Mouse (Mus musculus): ENCODE results near the gene Dner. TPM values are rescaled to one million over a fixed set of nuclear protein-coding genes. Genes with fewer than 3 reads are reported as not detected.
"Not testable (repeated sequence)": the region's sequence is repeated elsewhere in the genome, so short reads cannot be mapped to it uniquely, and the experiment has no call there.

The Dner gene
- polyA plus RNA-seq, 1 experiment from 2014 or later, result 6.4 TPM

DNA sequence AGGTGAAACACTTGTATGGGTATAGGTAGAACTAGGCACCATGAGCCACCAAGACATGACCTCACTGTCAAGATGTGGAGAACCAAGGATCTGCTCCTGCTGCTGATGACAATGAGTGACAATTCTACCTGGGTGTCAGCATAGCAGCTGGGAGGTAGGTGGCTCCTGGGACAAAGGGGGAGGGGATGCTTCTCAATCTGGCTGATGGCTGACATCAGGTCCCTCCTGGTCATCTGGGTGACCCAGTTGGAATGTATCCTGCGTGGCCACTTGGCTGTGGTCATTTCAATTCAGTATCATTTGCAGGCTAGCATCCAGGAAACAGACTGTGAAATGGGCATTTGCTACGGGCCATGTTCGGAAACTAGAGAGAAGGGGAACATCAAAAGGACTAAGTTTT lies 315.1 kb downstream of the Dner start:
- Histone ChIP-seq H3K27me3 (no peaks in the 10 kb centered on the region), H3K4me1 (no peaks in the 10 kb centered on the region), H3K4me2 (replicated peaks) (no peak overlapping the region), H3K9me3 (no peaks in the 10 kb centered on the region), H3K27ac (no peak overlapping the region), H3K9ac (no peak overlapping the region), H3K4me3 (no peak overlapping the region), H3K36me3 (no peaks in the 10 kb centered on the region)
- 86% methylated on average over 3 of the region's 3 CpGs for WGBS
- ATAC-seq (ENCODE audit: low FRiP score, low read depth), result no peak

- Histone ChIP-seq H3K27me3 (no peaks in the 10 kb centered on the region), H3K4me2 (replicated peaks) (no peak overlapping the region), H3K27ac (no peak overlapping the region), H3K9me3 (no peaks in the 10 kb centered on the region), H3K9ac (no peak overlapping the region), H3K36me3 (no peaks in the 10 kb centered on the region), H3K4me1 (0 out of 2 replicates have a peak, but pooled peaks cover 7% of the 10 kb centered on the region), H3K4me3 (no peak overlapping the region)
- WGBS, result 78% methylated on average over 3 of the region's 3 CpGs
- no peak for ATAC-seq (ENCODE audit: low FRiP score, low read depth)
These were observed 328.3 kb downstream of the Dner start for GRCm38 (mm10) chr1:84367733-84368132.

DNA sequence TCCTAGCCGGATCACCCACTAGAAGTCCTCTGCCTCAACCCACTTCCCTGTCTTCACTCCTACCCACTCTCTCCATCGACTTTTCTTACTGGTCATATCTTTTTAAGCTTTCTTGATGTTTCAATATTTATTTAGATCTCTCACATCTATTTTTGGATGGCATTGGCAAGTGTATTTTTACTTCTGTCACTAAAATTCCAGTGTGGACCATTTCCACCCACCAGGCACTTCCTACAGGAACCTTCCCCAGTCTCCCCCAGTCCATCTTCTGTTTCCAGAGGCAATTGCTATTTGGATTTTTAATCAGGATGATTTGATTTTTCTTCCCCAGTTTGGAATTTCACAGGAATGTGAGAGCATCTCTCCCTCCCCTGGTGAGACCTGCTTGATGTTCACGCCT lies 329.5 kb downstream of the Dner start:
- Histone ChIP-seq H3K36me3 (no peaks in the 10 kb centered on the region), H3K9me3 (no peaks in the 10 kb centered on the region), H3K27me3 (no peaks in the 10 kb centered on the region), H3K4me3 (no peak overlapping the region), H3K9ac (no peak overlapping the region), H3K27ac (no peak overlapping the region), H3K4me2 (replicated peaks) (no peak overlapping the region), H3K4me1 (0 out of 2 replicates have a peak, but pooled peaks cover 7% of the 10 kb centered on the region)
- 61% methylated on average over 3 of the region's 3 CpGs for WGBS
- no peak for ATAC-seq (ENCODE audit: low FRiP score, low read depth)

GRCm38 (mm10) chr1:84363967-84364366 lies 332.1 kb downstream of the Dner start, which contains the start of gene Pid1:
TSS of gene Pid1 (minus strand) at chr1:84364180.
- H3K9ac ChIP-seq, result no peak within 1 kb of the TSS
- no peaks in the 10 kb centered on the region for H3K9me3 ChIP-seq
- H3K4me2 ChIP-seq (replicated peaks), result no peak within 1 kb of the TSS
- H3K4me3 ChIP-seq, result no peak within 1 kb of the TSS
- H3K36me3 ChIP-seq, result no peaks in the 10 kb centered on the region
- H3K27ac ChIP-seq, result no peak within 1 kb of the TSS
- 0 out of 2 replicates have a peak, but pooled peaks cover 7% of the 10 kb centered on the region for H3K4me1 ChIP-seq
- H3K27me3 ChIP-seq, result no peaks in the 10 kb centered on the region
- 86% methylated on average over 8 of the region's 8 CpGs for WGBS
- no peak for ATAC-seq (ENCODE audit: low FRiP score, low read depth)

DNA sequence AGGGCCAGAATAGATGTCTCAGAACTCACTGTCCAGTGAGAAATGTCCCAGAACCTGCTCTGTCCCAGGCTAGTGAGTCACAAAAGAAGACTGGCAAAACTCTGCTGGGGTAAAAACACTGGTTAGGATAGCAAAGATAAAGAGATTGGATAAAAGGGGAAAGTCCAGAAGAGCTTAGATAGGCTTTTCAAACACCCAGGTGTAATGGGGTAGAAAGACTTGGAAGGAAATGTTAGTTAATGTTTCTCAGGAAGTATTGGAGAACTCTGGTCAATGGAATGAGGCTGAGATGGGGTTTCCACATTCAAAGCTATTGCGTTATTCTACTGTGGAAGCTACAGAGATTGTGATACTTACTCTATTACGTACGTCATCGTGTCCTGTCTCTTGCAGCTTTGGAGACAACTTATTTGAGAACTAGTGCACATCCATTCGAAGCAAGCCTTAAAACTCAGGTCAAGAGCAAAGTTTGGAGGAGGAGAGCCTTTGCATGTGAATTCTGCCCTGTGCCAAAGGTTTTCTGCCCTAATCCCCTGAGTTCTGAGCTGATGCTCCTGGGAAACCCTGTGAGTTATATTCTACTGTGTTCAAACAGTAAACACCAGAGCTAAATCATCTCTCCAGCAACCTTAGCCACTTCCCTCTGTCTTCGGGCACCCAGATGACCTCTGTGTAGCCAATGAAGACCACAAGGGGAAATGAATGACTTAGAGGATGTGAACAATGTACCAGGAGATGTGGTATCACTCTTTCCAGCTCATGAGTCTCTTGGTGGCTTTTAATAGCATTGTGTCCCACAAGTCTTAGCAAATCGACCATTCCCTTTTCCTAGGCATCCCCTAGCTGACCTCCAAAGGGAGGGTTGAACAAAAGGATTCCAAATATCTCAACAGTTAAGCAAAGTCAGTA lies 333.1 kb downstream of the Dner start:
- Histone ChIP-seq H3K9ac (no peak overlapping the region), H3K27ac (no peak overlapping the region), H3K4me2 (replicated peaks) (no peak overlapping the region), H3K4me1 (0 out of 2 replicates have a peak, but pooled peaks cover 7% of the 10 kb centered on the region), H3K4me3 (no peak overlapping the region), H3K9me3 (no peaks in the 10 kb centered on the region), H3K27me3 (no peaks in the 10 kb centered on the region), H3K36me3 (no peaks in the 10 kb centered on the region)
- 86% methylated on average over 7 of the region's 7 CpGs for WGBS
- no peak for ATAC-seq (ENCODE audit: low FRiP score, low read depth)

DNA sequence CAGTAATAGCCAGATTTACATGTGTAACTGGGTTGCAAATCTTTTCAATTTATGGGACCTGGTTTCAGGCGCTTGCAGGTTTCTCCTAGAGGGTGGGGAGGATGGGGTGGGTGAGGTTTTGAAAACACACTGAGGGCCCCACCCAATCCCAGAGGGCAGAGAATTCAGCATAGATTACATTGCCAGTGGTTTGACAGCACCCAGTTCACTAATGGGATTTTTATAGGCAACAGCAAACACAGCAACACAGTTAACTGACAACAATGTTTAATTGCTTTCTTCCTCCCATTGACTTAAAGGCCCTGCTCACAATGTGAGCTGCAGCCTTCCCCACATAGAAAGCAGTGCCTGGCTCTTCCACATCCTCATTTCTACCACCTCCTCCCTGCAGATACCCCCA lies 333.8 kb downstream of the Dner start:
- no peaks in the 10 kb centered on the region for H3K9me3 ChIP-seq
- no peaks in the 10 kb centered on the region for H3K27me3 ChIP-seq
- H3K9ac ChIP-seq, result no peak overlapping the region
- no peaks in the 10 kb centered on the region for H3K36me3 ChIP-seq
- H3K27ac ChIP-seq, result no peak overlapping the region
- WGBS, result 45% methylated on average over 1 of the region's 1 CpGs
- H3K4me2 ChIP-seq (replicated peaks), result no peak overlapping the region
- ATAC-seq (ENCODE audit: low FRiP score, low read depth), result no peak
- H3K4me1 ChIP-seq, result 0 out of 2 replicates have a peak, but pooled peaks cover 7% of the 10 kb centered on the region
- H3K4me3 ChIP-seq, result no peak overlapping the region

- Histone ChIP-seq H3K4me3 (no peak overlapping the region), H3K9me3 (no peaks in the 10 kb centered on the region), H3K36me3 (no peaks in the 10 kb centered on the region), H3K9ac (no peak overlapping the region), H3K27ac (no peak overlapping the region), H3K4me1 (0 out of 2 replicates have a peak, but pooled peaks cover 7% of the 10 kb centered on the region), H3K27me3 (no peaks in the 10 kb centered on the region), H3K4me2 (replicated peaks) (no peak overlapping the region)
- no peak for ATAC-seq (ENCODE audit: low FRiP score, low read depth)
- WGBS, result 80% methylated on average over 3 of the region's 3 CpGs
These were observed 334.6 kb downstream of the Dner start for GRCm38 (mm10) chr1:84361389-84361788.

DNA sequence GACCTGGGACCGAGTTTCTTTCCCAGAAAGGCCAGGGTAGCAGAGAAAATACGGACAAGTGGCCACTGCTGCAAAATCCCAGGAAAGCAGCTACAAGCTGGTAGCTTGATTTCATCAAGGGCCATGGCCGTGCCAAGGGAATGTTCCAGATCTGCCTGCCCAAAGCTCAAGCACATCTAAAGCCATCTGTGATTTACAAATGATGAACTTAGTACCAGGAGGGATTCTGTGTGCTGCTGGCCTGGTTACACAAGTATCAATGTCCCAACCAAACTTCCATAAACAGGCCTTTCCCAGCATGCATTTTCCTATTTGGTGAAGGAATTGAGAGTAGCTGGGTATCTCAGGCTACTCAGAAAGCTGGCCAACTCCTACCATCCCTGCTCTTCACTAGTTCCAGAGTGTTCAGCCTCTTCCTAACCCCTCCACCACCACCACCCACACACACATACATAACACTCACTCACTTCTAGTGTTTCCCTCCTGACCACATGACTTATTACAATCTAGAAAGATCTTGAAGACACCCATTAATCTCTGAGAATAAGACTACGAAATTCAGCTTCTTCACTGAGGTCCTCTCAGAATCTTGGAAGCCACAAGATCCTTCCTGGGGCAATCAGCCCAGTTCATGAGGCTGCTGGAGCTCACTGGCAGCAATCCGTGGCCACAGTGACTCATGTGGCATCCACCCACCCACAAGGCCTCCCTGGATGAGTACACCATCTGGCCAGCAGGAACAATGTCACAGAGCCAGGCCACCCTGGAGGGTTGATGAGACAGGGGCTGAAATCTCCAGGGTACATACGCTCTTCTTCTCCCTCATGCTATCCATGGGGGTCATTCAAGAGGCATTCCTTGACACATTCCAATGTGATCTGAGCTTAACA lies 336.2 kb downstream of the Dner start:
- H3K36me3 ChIP-seq, result no peaks in the 10 kb centered on the region
- no peaks in the 10 kb centered on the region for H3K4me1 ChIP-seq
- H3K27ac ChIP-seq, result no peak overlapping the region
- H3K9ac ChIP-seq, result no peak overlapping the region
- no peak overlapping the region for H3K4me3 ChIP-seq
- ATAC-seq (ENCODE audit: low FRiP score, low read depth), result no peak
- 87% methylated on average over 6 of the region's 6 CpGs for WGBS
- no peaks in the 10 kb centered on the region for H3K9me3 ChIP-seq
- H3K4me2 ChIP-seq (replicated peaks), result no peak overlapping the region
- H3K27me3 ChIP-seq, result no peaks in the 10 kb centered on the region

DNA sequence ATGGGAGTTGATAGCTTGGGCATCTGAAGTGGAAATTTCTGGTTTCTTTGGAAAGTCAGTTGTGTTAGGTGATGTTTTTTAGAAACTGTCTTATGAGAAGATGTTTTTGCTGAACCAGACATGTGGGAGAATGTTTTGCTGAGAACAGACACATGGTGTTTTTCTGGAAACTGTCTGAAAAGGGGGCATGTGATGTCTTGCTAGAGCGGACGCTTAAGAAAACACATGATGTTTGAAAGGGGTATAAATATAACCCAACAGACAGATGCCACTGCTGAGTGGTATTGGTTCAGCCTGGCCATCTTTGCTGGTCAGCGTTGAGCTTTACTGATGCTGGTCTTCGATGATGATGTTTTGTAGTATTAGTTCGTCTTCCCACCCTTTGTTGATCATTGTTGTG lies 338.8 kb downstream of the Dner start:
- no peaks in the 10 kb centered on the region for H3K27me3 ChIP-seq
- 91% methylated on average over 5 of the region's 5 CpGs for WGBS
- no peaks in the 10 kb centered on the region for H3K4me1 ChIP-seq
- H3K4me3 ChIP-seq, result no peak overlapping the region
- no peak overlapping the region for H3K27ac ChIP-seq
- H3K9me3 ChIP-seq, result no peaks in the 10 kb centered on the region
- no peak overlapping the region for H3K4me2 ChIP-seq (replicated peaks)
- ATAC-seq (ENCODE audit: low FRiP score, low read depth), result no peak
- H3K9ac ChIP-seq, result no peak overlapping the region
- no peaks in the 10 kb centered on the region for H3K36me3 ChIP-seq

DNA sequence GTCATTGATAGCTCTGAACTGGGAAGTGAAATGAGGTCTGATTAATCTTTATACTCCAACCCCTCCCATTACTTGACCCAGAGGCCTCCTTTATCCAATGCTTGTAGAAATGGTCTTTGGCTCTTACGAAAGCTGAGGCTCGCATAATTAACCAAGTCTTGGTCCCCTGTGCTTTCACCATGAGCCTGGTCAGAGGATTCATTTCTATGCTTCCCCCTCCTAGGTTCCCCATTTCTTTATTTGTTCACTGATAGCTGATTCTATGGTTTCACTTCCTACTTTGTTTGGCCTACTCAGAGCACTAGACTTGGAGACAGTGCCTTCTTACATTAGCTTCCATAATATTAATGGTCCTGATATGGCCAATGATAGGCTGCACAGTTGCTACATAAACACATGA lies 345.8 kb downstream of the Dner start:
- no peaks in the 10 kb centered on the region for H3K36me3 ChIP-seq
- no peak overlapping the region for H3K4me3 ChIP-seq
- no peak for ATAC-seq (ENCODE audit: low FRiP score, low read depth)
- H3K27me3 ChIP-seq, result no peaks in the 10 kb centered on the region
- no peak overlapping the region for H3K9ac ChIP-seq
- no peaks in the 10 kb centered on the region for H3K9me3 ChIP-seq
- no peak overlapping the region for H3K4me2 ChIP-seq (replicated peaks)
- 84% methylated on average over 2 of the region's 2 CpGs for WGBS
- H3K4me1 ChIP-seq, result no peaks in the 10 kb centered on the region
- no peak overlapping the region for H3K27ac ChIP-seq

GRCm38 (mm10) chr1:84347796-84348476 lies 348.1 kb downstream of the Dner start:
- no peak overlapping the region for H3K9ac ChIP-seq
- H3K4me3 ChIP-seq, result no peak overlapping the region
- no peaks in the 10 kb centered on the region for H3K36me3 ChIP-seq
- ATAC-seq (ENCODE audit: low FRiP score, low read depth), result no peak
- 63% methylated on average over 3 of the region's 3 CpGs for WGBS
- H3K4me1 ChIP-seq, result no peaks in the 10 kb centered on the region
- no peaks in the 10 kb centered on the region for H3K9me3 ChIP-seq
- H3K27me3 ChIP-seq, result no peaks in the 10 kb centered on the region
- H3K4me2 ChIP-seq (replicated peaks), result no peak overlapping the region
- no peak overlapping the region for H3K27ac ChIP-seq

GRCm38 (mm10) chr1:84332797-84333196 lies 363.2 kb downstream of the Dner start:
- H3K9ac ChIP-seq; H3K27me3 ChIP-seq; H3K4me2 ChIP-seq (replicated peaks); H3K27ac ChIP-seq; H3K9me3 ChIP-seq; H3K4me3 ChIP-seq; H3K4me1 ChIP-seq; H3K36me3 ChIP-seq; ATAC-seq (ENCODE audit: low FRiP score, low read depth): not testable (repeated sequence)
- 60% methylated on average over 3 of the region's 3 CpGs for WGBS

Measured in limb, embryonic 13.5 days (tissue).